Mouse (Mus musculus) leukemia stem cell, adult 10-12 weeks (primary cell): ENCODE results near the gene Gm14851. TPM values are rescaled to one million over a fixed set of nuclear protein-coding genes. Genes with fewer than 3 reads are reported as not detected.

Experiments
- polyA plus RNA-seq: library from polyadenylated mRNA; stranded (reverse); fragments of >175 nt; gene quantifications from 2 replicates; pipeline ENCODE4 v1.2.3, GENCODE M21; 2012; ENCODE audit warnings: low replicate concordance

The Gm14851 gene
- not detected in 2 replicates for polyA plus RNA-seq

GRCm38 (mm10) chr8:21095950-21096349 lies at the start of gene Gm14851:
Gene Gm14851, minus strand, starts transcription at chr8:21096050.

GRCm38 (mm10) chr8:21134342-21134741 lies 38.5 kb upstream of the Gm14851 start, which contains the start of gene Defa30:
Gene Defa30, plus strand, starts transcription at chr8:21134642.

GRCm38 (mm10) chr8:21084142-21084541 lies 11.7 kb downstream of the Gm14851 start, which contains the start of gene Defa25:
Gene Defa25, plus strand, starts transcription at chr8:21084442.

GRCm38 (mm10) chr8:21064738-21065137 lies 31.1 kb downstream of the Gm14851 start, which contains the start of gene Defa35:
Gene Defa35, plus strand, starts transcription at chr8:21065038.

GRCm38 (mm10) chr8:21054747-21055146 lies 41.1 kb downstream of the Gm14851 start, which contains the start of gene Defa23:
Gene Defa23, plus strand, starts transcription at chr8:21055047.

Other genes with a start within 250 kb of the Gm14851 start
- gene Defb33, start 203.4 kb downstream of the Gm14851 start, polyA plus RNA-seq: not detected in 2 replicates
- gene Gm15056, start 193.4 kb downstream of the Gm14851 start, polyA plus RNA-seq: not detected in 2 replicates
- gene Gm6040, start 174.0 kb downstream of the Gm14851 start, polyA plus RNA-seq: not detected in 2 replicates
- gene AY761185, start 151.3 kb downstream of the Gm14851 start, polyA plus RNA-seq: not detected in 2 replicates
- not detected in 2 replicates for gene Defa21, start 70.5 kb downstream of the Gm14851 start, polyA plus RNA-seq
- gene Defa23, start 41.0 kb downstream of the Gm14851 start, polyA plus RNA-seq: not detected in 2 replicates
- gene Defa35, start 31.0 kb downstream of the Gm14851 start, polyA plus RNA-seq: not detected in 2 replicates
- not detected in 2 replicates for gene Defa25, start 11.6 kb downstream of the Gm14851 start, polyA plus RNA-seq
- gene Defa30, start 38.6 kb upstream of the Gm14851 start, polyA plus RNA-seq: not detected in 2 replicates
- not detected in 2 replicates for gene Defa22, start 66.2 kb upstream of the Gm14851 start, polyA plus RNA-seq
- gene Defa31, start 95.6 kb upstream of the Gm14851 start, polyA plus RNA-seq: not detected in 2 replicates
- not detected in 2 replicates for gene Gm15293, start 105.5 kb upstream of the Gm14851 start, polyA plus RNA-seq
- not detected in 2 replicates for gene Gm15292, start 153.7 kb upstream of the Gm14851 start, polyA plus RNA-seq
- gene Defa27, start 219.5 kb upstream of the Gm14851 start, polyA plus RNA-seq: not detected in 2 replicates
- gene Defa29, start 231.0 kb upstream of the Gm14851 start, polyA plus RNA-seq: not detected in 2 replicates